Mouse (Mus musculus) telencephalon, adult 2 months (tissue): ENCODE data around the gene Shisa3.
A peak's percentile ranks its signal among the peaks of the same experiment; 100 is the strongest.

Experiments
- DNase-seq: peaks from one replicate; pipeline ENCODE4 v3.0.0-alpha.2; 2011; ENCODE audit warnings: low read depth, low spot score

Shisa3 gene

DNA sequence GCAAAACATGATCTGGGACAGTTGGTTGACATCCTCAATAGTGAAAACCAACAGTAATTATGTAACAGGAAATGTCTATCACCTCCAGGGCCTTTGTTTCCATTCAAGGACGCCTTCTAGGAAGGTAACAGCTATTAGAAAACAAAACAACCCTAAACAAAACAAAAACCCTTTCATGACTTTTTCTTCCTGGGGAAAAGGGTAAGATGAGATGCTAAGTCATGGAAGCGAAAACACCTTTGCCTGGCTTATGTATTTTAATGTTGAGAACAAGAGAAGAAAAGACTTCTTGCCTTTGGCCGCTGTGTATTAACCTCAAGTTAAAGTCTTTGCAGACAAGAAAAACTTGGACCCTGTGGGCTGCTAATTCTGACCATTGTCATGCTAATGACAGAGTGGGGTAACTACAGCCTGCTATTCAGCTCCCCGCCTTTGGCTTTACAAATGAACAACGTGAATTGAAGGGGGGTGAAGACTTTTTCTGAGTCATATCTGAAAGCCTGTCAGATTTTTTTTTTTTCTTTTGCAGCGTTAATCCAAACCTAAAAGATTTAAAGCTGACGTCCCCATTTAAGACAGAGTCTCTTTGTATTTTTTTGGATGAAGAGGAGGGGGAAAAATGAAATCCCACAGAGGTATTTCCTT lies 25.6 kb downstream of the Shisa3 start:
- DNase-seq = no peak

DNA sequence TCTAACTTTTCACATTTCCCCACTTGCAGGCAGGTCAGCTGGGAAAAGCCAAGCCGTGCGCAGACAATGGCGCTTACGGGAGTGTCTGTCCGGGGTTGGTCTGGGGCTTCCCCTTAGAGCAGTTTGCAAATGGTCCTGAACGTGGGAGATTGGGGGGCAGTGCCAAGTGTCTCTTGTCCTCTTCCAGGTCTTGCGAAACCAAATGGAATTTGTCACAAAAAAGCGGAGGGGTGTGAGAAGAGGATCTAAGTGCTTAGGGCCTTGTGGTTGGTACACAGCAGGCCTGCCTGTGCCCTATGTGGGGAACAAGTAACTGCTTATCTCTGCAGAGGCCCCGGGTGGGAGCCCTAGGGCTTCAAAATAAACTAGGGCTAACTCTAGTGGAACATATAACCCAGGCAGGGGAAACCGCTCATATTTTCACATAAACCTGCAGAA lies 26.2 kb downstream of the Shisa3 start:
- DNase-seq = no peak

DNA sequence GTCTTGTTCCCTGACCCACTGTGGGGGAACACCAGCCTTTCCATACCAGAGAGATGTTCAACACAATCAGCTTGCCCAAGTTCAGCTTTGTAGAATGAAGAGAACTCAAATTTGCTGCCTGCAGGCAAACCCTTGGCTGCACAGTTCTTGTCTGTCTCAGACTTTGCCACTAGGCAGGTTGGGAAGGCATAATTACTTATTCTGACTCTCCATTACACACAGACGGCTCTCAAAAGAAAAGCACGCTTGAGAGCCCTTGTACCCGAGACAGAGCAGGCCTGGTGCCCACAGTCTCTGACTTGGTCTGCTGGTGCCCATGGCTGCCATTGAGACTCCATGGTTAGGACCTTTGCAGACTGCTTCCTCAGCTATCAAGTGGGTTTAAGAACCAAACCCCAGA lies 26.7 kb downstream of the Shisa3 start:
- no peak for DNase-seq

DNA sequence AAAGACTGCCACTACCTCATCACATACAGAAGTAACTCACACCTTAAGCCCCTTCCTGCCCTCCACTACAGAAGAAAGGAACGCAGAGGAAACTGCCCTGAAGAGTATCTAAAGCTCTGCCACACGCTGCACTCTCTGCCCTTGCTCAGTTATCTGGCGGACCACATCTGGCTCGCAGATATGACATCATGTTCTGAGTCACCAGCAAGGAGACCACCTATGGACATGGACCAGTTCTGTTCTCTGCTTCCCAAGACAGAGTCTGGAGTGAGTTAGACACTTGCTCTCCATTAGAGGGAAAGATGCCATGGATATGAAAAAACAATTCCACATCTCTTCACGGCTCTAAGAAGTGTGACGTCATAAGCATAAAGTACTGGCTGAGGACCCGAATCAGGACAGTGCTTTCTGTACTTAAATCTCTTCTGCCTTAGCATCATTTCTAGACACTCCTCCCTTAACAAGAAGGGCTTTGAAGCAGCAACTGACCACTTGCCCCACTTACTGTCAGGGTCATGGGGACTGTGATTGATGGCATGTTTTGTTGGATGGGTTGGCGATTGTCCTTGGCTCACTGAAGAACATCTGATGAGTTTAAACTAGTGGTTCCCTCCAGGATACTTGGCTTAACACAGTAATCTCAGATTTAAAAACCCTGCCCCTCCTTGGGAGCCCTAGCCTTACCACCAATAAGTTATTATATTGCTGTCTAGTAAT lies 33.1 kb downstream of the Shisa3 start:
- no peak for DNase-seq

DNA sequence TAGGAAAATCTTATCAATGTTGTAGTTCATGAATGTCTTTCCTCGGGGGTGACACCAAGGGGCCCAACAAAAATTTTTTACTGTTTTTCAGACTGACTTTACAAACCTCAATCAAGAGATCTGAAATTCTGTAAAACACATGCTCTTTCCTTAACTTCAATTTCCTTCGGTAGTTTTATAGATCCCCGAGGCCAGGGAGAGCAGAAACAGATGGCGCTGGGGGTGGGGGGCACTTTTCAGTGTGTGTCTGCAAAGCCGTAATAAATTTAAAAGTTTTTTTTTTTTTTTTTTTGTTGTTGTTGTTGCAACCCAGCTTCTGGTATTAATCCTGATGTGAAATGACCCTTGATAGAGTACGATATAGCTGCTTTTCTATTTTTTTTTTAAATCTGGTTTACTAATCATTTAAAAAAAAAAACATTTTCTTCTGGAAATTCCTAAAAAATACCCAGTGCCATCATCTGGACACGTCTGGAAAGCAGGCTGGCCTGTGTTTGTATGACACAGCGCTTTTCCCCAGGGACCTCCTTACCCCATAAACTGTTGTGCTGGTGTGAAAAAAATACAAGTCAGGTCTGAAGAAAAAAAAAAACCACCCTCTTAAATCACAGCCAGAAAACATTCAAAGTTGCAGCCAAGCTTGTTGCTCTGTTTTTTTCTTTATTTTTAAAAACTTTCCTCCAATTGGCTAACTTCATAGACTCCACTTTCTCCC lies 33.9 kb downstream of the Shisa3 start:
- DNase-seq = no peak

DNA sequence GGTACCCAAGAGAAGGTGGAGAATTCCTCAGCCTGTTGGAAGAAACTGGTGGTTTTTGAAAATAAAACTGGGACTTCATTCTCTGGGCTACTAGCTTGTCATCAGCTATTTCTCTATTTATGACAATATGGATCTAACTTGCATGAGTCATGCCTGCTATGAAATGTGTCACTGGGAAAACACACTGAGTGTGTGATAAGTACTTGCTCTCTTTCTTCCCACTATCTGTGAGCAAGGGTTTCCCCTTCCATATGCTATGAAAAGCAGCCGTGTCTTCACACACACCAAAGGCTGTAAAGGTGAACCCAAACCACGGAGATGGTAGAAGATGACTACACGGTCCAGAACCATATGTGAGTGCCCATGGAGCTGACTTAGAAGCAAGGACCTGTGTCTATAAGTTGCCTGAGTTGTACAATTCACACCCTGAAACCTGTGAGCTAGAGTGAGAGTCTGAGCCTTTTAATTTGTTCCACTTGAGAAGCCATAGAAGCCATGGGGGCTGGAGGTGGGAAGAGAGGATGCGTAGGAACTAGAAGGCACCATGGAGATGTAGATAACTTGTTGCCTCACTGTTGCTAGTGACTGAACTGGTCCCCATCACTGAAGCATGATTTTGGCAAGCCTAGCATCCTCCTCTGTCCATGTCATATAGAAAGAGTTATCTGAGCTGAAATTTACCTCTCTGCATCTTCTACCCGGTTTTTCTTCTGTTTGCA lies 36.0 kb downstream of the Shisa3 start:
- peak; percentile 26 for DNase-seq

DNA sequence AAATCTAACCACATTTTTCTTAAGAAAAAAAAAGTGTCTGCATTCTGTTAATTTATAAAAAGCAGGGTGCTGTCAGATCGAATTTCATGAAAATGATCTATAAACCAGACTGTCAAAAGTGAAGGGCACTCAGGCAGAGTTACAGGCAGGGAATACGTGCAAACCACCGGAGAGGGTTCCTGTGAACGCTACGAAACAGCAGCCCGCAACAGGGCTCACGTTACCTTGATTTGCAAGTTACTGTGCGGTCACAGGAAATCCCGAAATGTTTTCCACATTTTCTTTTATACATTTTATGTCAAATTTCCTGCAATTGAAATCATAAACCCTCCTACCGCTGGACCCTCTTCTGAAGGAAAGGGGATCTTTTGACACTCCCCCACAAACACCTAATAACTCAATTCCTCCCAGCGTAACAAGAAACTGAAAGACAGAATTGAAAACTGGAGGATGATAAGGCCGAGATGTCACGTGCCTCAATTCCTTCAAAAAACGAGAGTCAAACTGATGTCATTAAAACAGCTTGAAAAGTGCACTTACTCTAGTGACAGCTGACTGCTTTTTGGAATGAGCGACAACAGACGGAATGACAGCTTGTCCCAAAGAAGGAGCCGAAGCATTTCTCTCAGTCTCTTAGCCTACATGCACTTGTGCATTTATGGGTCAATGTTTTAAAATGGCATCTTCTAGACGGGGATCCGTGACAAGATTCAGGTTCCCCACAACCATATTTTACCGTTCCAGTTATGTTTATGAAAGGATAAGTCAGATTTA lies 39.3 kb downstream of the Shisa3 start:
- no peak for DNase-seq

DNA sequence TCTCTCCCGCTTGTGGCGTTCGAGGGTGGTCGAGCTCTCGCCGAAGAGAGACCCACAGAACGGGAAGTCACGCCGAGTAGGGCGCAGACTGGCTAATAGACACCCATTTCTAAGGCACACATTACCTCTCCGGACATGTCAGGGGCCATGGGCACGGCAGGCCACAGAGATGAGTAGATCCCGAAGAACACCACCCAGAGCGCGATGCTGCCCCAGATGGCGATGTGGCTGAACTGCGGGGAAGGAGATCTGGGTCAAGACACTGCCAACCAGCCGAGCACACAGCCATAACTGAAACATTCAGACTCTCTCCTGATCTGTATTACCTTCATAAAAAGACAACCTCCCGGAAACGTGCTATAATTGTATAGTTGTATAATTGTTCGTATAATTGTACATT lies 39.9 kb downstream of the Shisa3 start:
- no peak for DNase-seq

DNA sequence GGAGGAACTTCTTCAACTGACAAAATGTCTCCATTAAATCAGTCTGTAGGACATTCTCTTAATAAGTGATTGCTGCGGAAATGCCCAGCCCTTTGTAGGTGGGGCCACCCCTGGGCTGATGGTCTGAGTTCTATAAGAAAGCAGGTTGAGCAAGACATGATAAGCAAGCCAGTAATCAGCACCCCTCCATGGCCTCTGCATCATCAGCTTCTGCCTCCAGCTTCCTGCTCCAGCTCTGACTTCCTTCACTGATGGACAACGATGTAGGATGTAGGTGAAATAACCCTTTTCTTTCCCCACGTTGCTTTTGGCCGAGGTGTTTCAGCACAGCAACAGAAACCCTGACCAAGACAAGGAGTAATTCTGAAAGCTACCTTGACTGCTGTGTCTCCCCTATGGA lies 41.5 kb downstream of the Shisa3 start:
- DNase-seq = no peak

DNA sequence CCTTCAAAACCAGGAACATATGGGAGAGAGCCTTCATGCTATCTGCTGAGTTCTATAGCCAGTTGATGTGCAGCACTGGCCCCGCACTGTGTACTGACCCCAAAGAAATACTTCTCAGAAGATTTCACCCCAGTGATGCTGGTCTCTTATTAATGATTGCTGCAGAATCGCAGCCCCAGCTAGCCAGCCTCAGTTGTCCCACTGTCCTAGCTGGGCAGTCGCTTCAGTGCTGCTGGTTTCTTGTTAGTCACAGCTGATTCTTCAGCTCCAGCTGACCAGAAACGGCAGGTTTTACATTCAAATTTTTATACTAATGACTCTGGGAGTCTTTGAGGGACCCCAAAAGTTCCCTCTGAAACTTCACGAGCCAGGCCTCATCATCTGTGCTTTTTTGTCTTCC lies 42.3 kb downstream of the Shisa3 start:
- no peak for DNase-seq

DNA sequence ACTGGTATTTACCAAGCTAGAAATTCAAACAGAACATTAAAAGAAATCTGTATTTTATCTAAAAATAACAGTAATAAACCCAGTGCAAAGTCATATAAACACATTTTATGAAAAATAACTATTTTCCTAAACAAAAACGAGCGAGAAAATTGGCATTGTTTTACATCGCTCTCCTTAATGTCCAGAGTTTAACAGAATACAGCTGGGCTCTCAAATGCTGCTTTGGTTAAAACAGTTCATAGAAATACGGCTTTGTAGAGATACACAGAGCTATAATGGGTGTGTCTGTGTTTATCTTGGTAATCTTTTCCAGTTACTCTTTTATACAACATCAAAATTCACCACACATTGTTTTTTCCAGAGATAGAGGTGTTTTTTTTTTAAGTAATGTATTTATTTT lies 44.8 kb downstream of the Shisa3 start:
- DNase-seq = no peak

DNA sequence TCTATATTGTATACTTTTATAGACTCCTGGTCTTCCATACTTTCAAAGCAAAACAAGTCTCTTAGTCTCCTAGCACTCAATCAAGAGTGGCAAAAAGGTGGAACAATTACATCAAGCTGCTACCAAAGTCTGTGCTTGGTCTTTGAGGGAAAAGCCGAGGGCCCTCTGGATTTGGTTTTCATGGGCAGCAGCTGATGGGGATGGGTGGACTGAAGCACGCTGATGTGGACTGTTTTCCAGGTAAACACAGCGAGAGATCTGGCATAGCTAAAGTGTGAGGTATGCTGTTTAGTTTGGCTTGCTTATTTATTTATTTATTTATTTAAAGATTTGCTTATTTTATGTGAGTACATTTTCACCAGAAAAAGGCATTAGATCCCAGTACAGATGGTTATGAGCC lies 45.9 kb downstream of the Shisa3 start:
- no peak for DNase-seq

DNA sequence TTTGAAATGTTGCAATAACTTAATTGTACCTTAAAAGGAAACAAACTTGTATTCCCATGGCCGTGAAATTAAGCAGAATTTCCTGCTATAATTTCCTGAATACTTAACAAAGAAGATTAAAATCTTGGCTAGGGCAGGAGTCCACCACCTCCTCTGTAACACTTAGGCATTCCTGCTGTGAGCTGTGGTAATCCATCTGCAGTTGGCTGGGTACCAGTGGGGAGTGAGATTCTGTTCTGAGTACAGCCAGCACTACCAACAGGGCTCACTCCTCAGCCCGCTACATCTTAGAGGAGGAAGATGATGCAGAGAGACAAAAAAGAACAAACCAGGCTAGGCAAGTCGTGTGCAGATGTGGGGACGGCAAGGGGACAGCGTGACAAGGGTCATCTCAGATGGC lies 46.9 kb downstream of the Shisa3 start:
- peak; percentile 43 for DNase-seq

DNA sequence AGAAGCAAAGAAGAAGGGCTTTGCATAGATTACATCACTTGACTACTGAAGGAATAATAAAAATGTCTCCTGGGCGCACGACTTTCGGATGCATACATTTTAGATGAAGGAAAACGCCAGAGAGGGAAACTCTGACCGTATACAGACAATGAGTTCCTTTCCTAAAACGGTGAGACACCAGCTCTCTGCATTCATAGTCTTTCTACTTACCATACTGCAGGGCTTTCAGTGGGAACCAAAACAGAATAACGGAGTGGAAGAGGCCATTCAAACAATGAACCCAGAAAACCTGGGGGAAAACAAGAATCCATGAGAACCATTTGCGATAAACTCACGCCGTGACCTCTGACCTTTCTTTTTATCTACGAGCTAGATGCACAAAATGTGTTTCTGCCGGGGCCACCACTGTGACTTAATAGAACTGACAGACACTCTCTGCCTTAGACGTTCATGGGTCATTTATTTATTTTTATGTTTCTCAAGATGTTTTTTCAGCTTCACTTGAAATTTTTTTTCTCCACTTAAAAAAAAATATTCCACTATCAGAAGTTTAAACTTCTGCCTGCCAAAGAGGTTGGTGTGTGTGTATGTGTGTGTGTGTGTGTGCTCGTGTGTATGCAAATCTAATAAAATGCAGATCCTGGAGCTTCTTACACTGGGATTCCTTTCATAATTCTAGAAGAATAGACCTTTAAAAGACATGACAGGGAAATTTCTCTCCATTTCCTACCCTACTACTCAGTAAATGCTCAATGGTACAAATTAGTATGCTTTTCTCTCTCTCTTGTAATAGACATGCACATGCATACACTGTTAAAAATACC lies 48.2 kb downstream of the Shisa3 start:
- DNase-seq = no peak

DNA sequence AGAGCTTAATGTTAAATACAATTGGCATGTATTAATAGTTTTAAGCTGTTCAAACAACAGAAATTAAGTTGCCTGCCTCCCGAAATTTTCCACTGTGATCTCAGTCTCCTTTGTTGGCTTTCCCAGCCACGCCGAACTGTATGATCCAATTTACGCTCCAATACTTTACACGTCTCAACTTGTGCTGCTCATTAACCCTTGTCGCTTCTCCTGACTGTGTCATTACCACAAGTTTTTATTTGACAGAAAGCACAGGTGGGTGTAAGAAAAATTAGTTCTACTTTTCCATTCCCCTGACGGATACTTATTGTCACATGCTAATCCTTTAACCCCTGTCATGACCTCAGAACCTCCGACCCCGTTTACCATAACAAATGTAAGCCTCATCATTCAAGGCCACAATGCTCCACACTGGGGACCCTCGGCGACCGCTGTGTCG lies 49.2 kb downstream of the Shisa3 start:
- DNase-seq = no peak

DNA sequence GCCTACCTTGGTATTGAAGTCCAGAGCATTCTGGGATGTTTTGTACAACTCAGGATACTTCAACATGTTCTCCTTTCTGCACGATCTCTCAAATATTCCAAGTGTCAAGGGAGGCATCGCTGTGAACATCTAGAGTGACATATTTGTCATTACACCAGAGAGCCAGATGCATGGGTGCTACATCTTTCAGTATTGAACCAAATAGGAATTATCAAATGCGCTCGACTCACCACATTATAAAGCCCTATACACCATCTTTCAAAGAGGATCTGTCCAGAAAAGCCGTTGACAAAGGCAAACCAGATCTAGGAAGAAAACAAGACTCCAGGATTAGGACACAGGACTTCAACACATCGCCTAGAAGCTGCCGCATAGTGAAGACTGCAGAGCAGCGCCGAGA lies 52.2 kb downstream of the Shisa3 start:
- DNase-seq = no peak

DNA sequence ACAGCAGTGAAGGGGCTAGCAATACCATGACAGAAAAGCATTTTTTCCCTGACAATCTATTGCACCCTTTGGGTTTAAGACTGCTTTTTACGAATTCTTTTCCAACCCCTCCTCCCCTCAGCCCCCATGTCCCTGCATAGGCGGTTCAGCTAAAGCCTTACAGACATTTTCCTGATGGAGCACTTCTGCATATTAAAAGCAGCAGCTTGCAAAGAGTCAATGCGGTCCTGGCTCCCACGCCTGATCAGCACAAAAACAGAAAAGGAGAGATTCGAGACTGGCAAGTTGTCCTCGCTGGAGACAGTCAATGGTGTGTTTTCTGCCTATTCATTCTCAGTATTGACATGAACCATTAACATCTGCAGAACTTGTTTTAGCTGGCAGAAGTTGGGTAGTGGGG lies 55.0 kb downstream of the Shisa3 start:
- DNase-seq = no peak

DNA sequence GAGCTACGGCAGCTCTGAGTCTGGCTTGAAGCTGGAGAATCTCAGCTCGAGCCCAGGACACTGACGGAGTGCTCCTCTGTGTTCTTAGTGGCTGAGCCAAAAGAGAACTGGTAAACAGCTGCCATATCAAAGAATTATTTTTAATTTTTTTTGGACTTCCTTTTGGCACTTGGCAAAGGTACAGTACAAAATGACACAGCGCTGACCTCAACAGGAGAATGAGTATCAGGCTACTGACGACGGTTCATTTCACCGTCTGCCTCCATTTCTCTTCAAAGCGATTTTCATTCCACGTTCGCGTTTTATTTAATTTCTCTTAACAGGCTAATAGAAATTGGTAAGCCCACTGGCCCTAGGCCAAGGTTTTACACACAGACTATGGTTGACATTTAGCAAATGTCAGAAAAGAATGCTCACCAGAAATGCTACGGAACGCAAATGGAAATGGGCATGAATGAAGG lies 61.8 kb downstream of the Shisa3 start:
- no peak for DNase-seq

DNA sequence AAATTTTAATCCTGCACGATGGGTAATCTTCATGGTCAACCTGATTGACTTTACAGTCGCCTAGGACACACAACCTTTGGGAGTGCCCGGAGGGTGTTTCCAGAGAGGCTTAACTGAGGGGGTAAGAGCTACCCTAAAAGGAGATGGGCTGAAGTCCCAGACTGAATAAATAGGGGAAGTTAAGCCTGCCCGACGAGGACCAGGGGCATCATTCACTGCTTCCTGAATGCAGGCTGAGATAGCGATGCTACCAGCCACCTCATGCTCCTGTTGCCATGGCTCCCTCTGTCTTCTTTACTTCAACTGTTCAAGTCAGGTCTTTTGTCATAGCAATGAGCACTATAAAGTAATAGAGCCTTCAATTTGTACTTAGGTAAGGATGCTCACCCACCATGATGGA lies 62.5 kb downstream of the Shisa3 start:
- DNase-seq = no peak

DNA sequence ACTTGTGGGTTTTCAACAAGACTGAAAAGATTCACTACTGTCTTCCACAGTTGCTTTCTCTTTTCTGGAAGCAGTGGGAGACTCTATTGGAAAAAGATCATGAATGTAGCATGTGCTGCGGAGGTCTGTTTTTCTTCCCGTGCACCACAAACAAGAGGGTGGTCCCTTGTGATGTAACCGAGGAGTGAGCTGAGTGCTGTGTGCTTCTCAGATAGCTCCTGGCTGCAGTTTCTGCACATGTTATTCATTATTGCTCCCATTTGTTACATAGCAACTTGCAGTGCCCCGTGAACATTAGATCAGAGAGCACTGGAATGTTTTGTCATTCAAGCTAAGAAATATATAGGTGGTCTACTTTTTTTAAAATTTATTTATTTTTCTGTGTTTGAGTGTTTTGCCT lies 65.3 kb downstream of the Shisa3 start:
- no peak for DNase-seq
